Mouse (Mus musculus) thymus, postnatal 36 days (tissue): ENCODE data around the gene Ftsj3.
A peak's percentile ranks its signal among the peaks of the same experiment; 100 is the strongest.
"Not testable (repeated sequence)": the region's sequence is repeated elsewhere in the genome, so short reads cannot be mapped to it uniquely, and the experiment has no call there.

Experiments
- DNase-seq, 2 experiments: peaks; one replicate each; pipeline ENCODE4 v3.0.0; 2022; ENCODE audit warnings: mixed read lengths in 2 of 2

Ftsj3 gene

DNA sequence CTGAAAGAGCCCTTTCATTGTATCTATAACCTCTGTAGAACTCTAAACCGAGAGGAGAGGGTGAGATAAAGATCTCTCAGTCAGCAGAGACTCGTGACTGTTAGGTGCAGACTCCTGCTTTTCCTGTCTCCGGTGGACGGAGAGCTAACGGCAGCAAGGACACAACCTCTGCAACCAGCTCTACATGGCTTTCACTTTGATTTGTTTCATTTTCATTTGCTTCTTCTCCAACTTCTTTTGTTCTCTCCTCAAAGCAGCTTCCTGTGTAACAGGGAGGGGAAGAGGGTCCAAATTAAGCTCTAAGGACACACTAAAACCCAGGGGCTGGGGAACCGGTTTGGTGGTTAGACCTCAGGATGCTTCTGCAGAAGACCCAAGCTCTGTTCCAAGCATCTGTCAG lies 55.1 kb downstream of the Ftsj3 start:
- peak in 1 of 2 experiments; percentile 11 for DNase-seq

DNA sequence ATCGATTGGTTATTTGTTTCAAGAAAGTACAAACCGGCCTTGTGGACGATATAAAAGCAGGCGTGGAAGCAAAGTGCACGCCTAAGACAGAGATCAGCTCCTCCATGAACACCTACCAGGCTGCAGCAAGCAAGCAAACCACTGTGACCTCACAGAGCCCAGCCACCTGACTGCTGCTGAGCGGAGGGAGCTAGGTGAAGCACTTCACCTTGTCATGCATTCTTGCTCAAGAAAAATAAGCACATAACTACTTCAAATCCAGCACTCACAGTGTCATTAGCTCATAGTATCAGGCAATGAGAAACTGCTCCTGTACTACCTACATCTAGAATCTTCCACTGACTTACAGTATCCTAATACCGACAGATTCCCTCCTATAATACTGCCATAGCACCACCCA lies 55.9 kb downstream of the Ftsj3 start:
- not testable (repeated sequence) for DNase-seq
